Mouse (Mus musculus) testis, postnatal 10 days (tissue): ENCODE results near the gene C1rl.
"Not testable (repeated sequence)": the region's sequence is repeated elsewhere in the genome, so short reads cannot be mapped to it uniquely, and the experiment has no call there.

Source experiments
- DNase-seq: peaks from one replicate; pipeline ENCODE4 v3.0.0; 2021; ENCODE audit warnings: low spot score

C1rl gene

GRCm38 (mm10) chr6:124472801-124473200 is 20.1 kb upstream of the C1rl start:
- DNase-seq = peak; percentile 84

DNA sequence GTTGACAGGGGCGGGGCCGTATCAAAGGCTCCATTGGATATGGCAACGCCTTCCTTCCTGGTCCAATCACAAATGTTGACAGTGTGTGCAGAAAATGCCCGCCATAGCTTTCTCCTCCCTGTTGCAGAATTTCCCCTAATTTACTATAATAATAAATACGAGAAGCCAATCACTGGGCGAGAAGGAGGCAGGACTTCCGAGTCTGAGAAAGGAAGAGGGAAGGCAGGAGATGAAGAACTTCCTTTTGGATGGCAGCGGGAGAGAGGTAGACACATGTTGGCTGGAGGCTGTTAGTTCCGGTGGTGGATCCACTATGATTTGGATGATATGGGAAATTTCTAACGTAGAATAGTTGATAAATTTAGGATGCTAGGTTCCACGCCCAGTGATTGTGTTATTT is 18.3 kb upstream of the C1rl start:
- DNase-seq = no peak

DNA sequence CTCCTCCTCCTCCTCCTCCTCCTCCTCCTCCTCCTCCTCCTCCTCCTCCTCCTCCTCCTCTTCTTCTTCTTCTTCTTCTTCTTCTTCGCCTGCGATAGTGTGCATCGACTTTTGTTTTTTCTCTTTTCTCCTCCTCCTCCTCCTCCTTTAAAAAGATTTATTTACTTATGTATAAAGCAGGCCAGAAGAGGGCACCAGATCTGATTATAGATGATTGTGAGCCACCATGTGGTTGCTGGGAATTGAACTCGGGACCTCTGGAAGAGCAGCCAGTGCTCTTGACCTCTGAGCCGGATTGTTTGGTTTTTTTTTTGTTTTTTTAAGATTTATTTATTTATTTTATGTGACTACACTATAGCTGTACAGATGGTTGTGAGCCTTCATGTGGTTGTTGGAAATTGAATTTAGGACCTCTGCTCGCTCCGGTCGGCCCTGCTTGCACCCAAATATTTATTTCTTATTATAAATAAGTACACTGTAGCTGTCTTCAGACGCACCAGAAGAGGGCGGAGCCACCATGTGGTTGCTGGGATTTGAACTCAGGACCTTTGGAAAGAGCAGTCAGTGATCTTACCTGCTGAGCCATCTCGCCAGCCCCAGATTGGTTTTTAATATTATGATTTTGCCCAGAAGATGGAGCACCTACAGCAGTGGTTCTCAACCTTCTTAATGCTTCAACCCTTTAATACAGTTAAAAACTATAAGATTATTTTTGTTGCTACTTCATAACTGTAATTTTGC is 17.4 kb upstream of the C1rl start:
- DNase-seq = not testable (repeated sequence)

DNA sequence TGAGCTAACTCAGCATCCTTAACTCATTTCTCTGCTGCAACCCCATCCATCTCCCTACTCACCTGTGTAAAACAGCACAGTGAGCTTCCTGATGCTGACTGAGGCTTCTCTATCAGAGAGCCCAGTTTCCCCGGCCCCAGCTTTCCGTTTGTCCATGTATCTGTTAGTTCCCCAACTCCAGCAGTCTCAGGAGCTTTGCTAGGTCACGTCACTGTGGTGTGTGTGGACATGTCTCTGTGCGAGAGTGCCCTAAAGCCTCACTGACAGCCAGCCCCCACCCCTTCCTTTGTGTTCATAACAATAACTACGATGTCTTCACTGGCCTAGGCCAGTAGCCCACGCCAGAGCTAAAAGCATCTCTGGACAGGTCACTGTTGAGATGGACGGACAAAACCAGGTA is 16.7 kb upstream of the C1rl start:
- DNase-seq = no peak

GRCm38 (mm10) chr6:124476796-124477195 is 16.1 kb upstream of the C1rl start:
- DNase-seq = no peak

DNA sequence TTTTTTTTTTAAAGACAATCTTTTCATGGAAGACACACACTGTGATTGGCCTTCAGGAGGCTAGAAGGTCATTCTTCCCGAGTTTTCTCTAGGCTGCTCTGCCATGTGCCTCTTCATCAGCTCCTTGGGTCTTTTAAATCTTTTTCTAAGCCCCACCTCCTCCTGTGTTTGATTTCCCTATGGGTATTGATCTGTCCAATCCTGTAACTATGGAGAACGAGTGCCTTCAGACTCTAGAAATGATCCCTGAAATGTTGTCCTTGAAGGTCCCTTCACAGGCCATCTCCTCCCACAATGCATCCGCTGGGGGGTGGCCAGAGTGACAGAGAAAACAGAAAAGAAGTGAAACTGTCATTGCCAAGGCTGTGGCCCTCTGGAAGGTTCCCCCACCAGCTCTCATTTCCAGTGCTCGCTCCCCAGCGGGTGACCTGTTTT is 15.7 kb upstream of the C1rl start:
- no peak for DNase-seq

DNA sequence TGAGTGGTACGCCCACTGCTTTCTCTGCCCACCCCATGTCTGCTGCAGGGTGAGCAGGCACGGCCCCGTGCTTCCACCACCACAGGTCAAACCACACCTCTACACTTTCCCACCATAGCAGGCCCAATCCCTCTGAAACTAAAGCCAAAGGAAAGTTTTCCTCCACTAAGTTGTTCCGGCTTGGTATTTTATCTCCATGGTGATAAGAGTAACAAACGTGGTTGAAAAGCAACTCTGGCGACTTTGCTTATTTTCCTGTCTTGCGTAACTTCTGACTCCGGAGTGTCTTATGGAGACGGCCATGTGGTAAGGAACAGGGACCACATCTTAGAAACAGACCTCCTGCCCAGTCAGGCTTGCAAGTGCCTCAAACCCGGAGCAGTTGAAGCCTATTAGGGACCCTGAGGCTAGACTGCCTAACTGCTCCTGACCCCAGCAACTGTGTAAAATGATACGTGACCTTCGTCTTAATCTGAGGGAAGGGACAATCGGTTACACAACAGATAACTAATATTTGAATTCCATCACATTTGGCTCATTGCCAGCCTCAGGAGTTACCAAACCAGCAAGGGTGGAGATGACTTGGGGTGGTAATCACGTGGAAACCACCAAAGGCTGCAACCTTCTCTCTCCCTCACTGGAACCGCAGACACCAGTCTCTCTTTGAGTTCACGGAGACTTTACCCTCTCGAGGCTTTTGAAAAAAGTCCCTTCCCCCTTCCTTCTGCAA is 14.8 kb upstream of the C1rl start:
- no peak for DNase-seq

- no peak for DNase-seq
Observed at GRCm38 (mm10) chr6:124478874-124479572, 13.9 kb upstream of the C1rl start.

DNA sequence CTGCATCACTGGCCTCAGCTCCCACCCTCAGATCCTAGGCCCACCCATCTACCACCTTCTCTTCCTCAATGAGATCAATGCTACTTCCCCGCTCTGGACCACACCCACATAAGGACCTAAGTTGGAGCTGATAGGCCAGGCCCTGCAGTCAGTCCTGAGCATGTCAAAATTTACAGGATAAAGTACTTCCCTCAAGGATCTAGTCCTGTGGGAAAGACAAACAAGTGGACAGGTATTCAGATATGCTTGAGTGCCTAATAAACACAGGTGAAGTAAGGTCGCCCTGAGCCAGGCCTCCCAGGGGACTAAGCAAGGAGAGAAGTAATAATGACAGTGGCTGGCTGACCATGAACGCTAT is 13.4 kb upstream of the C1rl start:
- no peak for DNase-seq

DNA sequence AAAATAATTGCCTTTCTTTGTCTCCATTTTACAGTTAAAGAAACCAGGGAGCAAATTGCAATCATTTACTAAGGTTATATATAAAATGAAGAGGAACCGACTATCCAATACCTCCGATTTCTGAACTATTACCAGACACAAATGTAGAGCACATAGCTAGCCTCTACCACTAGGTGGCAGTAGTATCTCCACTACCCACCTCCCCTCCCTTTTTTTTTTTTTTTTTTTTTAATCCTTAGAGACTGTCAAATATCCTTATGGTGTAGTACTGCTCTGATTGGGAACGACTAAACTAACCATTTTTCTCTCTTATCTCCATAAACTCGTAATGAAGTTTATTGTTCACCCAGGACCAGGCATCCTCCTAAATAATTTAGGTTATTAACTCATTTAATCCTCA is 12.6 kb upstream of the C1rl start:
- DNase-seq = no peak

DNA sequence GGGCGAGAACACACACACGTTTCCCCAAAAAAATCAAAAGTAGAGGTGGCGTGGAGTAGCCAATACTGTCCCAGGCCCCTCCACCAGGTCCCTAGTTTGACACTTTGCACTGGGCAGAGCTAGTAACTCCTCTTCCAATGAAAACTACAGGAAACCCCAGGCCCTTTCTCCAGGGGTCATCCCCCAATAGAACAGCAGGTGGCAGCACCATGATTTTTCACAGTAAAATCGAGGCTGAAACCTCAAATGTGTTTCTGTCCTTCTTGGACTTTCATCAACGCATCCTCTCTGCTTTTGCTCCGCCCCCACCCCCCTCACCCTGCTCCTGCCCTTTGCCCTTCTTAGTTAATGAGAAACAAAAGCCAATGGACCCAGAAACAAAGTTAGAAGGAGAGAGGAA is 11.3 kb upstream of the C1rl start:
- DNase-seq = peak; percentile 82

- DNase-seq = not testable (repeated sequence)
Observed at GRCm38 (mm10) chr6:124483831-124484230, 9.1 kb upstream of the C1rl start.

GRCm38 (mm10) chr6:124484851-124485250 is 8.1 kb upstream of the C1rl start:
- no peak for DNase-seq

DNA sequence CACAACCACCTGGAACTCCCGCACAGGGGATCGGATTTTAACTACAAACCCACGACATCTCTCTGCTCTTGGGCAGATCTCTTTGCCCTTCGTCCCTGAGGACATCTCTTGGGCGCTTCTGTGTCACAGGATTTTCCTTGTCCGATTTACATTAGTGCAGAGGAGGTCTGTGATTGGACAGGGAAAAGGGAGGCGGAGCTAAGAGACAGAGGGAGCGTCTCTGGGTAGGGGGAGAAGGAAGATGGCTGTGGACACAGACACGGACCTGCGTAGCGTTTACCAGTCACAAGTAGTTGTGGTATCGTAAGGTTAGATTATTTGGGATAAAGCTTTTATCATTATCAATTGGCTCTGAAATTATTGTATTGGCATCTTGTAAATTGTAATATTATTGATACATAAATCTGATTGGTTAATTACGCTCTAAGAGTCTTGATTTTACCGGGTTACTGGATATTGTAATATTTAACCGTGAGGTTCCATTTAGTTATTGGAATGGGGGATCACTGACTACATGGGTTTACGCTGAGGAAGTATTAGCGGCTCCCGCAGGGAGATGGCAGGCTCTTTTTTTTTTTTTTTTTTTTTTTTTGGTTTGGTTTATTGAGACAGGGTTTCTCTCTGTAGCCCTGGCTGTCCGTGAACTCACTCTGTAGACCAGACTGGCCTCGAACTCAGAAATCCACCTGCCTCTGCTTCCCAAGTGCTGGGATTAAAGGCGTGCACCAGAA is 7.3 kb upstream of the C1rl start:
- DNase-seq = no peak

GRCm38 (mm10) chr6:124487509-124487908 is 5.4 kb upstream of the C1rl start:
- DNase-seq = no peak

GRCm38 (mm10) chr6:124488952-124489351 is 4.0 kb upstream of the C1rl start:
- DNase-seq = no peak

DNA sequence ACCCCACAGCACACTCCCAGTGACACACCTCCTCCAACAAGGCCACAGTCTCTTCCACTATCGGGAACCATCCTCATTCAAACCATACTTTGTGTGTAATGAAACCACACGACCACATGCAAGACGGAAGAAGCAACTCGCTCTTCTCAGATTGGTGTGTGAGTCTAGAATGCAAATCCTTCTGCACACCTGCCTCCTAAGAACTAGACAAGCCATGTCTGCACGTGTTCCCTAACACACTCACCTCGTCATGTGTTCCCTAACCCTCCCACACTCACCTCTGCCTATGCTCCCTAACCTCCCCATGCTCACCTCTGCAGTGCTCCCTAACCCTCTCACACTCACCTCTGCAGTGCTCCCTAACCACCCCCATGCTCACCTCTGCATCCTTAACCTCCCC is 1.5 kb upstream of the C1rl start:
- no peak for DNase-seq

DNA sequence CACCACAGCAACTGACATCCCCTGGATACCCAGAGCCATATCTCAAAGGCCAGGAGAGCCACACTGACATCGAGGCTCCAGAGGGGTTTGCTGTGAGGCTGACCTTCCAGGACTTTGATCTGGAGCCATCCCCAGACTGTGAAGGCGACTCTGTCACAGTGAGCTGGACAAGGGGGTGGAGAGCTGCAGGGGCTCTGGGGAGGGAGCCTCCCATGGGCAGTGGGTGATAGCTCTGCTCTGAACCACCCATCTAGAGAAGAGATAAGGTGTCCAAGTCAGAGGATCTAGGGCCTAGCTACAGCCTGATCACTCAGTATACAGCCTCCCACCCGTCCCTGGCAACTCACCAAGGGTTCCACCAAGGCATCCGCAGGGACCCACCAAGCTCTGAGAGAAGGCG is 973 bp downstream of the C1rl start:
- no peak for DNase-seq

DNA sequence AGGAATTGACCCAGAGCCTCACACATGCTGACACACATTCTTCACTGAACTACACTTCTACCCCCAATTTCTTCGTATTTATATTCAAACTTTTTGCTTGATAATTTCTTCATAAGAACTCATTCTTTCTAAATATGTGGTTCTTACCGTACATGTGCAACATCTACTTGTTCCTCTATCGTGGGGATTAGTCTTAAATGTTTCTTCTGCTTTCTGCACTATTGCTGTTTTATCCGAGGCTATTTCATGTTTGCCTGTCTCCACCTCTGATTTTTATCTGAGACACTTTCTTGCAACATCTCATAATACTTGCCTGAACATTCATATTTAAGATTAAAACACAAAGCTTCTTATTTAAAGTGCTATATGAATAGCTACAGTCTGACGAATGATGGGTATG is 3.1 kb downstream of the C1rl start:
- DNase-seq = no peak

- DNase-seq = no peak
Observed at GRCm38 (mm10) chr6:124499914-124500566, 7.1 kb downstream of the C1rl start.

DNA sequence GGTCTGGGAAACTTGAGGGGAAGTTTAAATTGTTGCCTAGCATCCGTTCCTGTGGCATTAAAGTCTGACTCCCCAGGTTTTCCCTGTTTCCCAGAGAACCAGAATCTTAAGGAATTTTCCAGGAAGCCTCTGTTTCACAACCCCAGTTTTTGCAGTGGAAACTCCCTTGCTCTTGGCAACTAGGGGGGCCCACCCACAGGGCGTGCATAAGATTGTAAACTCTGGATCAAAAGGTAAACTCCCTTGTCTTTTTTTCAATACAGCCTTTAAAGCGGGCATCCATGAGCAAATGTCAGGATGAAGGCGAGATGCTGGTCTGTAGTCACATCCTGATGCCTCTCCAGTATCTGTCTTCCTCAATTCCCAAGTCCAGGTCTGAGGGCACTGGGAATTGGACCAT is 8.6 kb downstream of the C1rl start:
- DNase-seq = no peak

GRCm38 (mm10) chr6:124502021-124502420 is 9.1 kb downstream of the C1rl start:
- no peak for DNase-seq
